Mouse (Mus musculus) stomach, postnatal 0 days (tissue): Measurements from ENCODE around the gene Ufm1. TPM values are rescaled to one million over a fixed set of nuclear protein-coding genes. Genes with fewer than 3 reads are reported as not detected.

Experiments
- ATAC-seq: fragments of 200-750 bp; cut with Nextera tagmentation; 2 replicates; pipeline ENCODE4 v1.8.0; 2017; ENCODE audit not compliant: low FRiP score, low TSS enrichment
- DNase-seq: peaks from one replicate; pipeline ENCODE4 v3.0.0-alpha.2; 2016; ENCODE audit warnings: low spot score
- H3K27ac ChIP-seq: fragments of 300-500 bp; sonication (generic); replicated peaks from 2 replicates; pipeline ENCODE4 v1.5.1; 2014; ENCODE audit warnings: mild to moderate bottlenecking, control low read depth
- H3K27me3 ChIP-seq: fragments of 300-500 bp; sonication (generic); 2 replicates; pipeline ENCODE4 v1.6.1; 2014; ENCODE audit warnings: low read length; ENCODE audit not compliant: control insufficient read depth, insufficient read depth
- H3K36me3 ChIP-seq: fragments of 300-500 bp; sonication (generic); 2 replicates; pipeline ENCODE4 v1.6.1; 2014; ENCODE audit warnings: low read length, mixed read lengths; ENCODE audit not compliant: control insufficient read depth, insufficient read depth
- H3K4me1 ChIP-seq: fragments of 300-500 bp; sonication (generic); replicated peaks from 2 replicates; pipeline ENCODE4 v1.6.1; 2014; ENCODE audit warnings: antibody characterized with exemption; ENCODE audit not compliant: control insufficient read depth, insufficient read depth
- H3K4me2 ChIP-seq: fragments of 300-500 bp; sonication (generic); replicated peaks from 2 replicates; pipeline ENCODE4 v1.6.1; 2014; ENCODE audit warnings: low read depth, mild to moderate bottlenecking, control low read depth, moderate library complexity
- H3K4me3 ChIP-seq: fragments of 300-500 bp; sonication (generic); 2 replicates; pipeline ENCODE4 v1.5.1; 2014; ENCODE audit warnings: low read depth, low read length, control low read depth
- H3K9ac ChIP-seq: fragments of 300-500 bp; sonication (generic); 2 replicates; pipeline ENCODE4 v1.6.1; 2014; ENCODE audit warnings: mild to moderate bottlenecking, low read length, control low read depth, mixed read lengths
- H3K9me3 ChIP-seq: fragments of 300-500 bp; sonication (generic); 2 replicates; pipeline ENCODE4 v1.6.1; 2016; ENCODE audit warnings: low read length; ENCODE audit not compliant: control insufficient read depth
- CTCF ChIP-seq: IDR thresholded peaks from 2 replicates; pipeline ENCODE4 v1.5.1; 2016; ENCODE audit warnings: antibody characterized with exemption, low read depth, mild to moderate bottlenecking, moderate library complexity
- EP300 ChIP-seq: optimal IDR thresholded peaks from 2 replicates; pipeline ENCODE3; 2016; ENCODE audit warnings: antibody characterized with exemption
- WGBS: fragments of 180-500 bp; shearing (Covaris S2); extraction: QIAGEN DNeasy Blood & Tissue Kit; methylation state at CpG from one replicate; pipeline ENCODE4 v1.1.7; 2014; 5-methylcytosine and 5-hydroxymethylcytosine counted together
- polyA plus RNA-seq: library from polyadenylated mRNA; unstranded; fragments of >200 nt; fragmentation: Nextera tagmentation; extraction: Ambion mirVana; gene quantifications from 2 replicates; pipeline ENCODE4 v1.2.1, GENCODE M21; 2015

Gene Ufm1
- polyA plus RNA-seq, 1 experiment from 2014 or later, result 163 TPM

DNA sequence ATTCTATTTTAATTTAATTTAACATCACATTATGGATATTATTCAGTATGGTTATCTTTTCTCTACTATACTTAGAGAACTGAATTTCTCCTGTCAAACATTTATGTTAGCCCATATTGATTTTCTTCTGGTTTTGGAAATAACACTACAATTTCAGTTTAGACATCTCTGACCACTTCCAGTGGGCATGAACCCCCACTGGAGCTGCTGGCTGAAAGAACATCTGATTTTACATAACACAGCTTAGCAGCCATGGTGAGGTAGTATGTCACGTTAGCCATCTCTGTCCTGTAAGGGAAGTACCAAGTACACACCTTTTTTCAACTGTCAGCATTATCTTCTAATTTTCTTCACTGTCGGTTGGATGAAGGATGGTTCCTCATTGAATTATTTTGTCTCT lies 18.8 kb downstream of the Ufm1 start, which contains the start of gene Gm10985:
Gm10985 (plus strand) TSS at position 301 of the 400 bp plus-strand sequence.
- DNase-seq (no peak), ATAC-seq (no peak)
- Histone ChIP-seq H3K36me3 (no peaks in the 10 kb centered on the region), H3K9me3 (no peaks in the 10 kb centered on the region), H3K4me1 (peaks cover 2% of the 10 kb centered on the region; the same call in 1 of the 2 replicates), H3K9ac (no peak within 1 kb of the TSS), H3K27me3 (no peaks in the 10 kb centered on the region), H3K4me3 (no peak within 1 kb of the TSS), H3K27ac (no peak within 1 kb of the TSS), H3K4me2 (no peak within 1 kb of the TSS)
- WGBS, result 71% methylated on average over 2 of the region's 2 CpGs
- no peak for TF ChIP-seq EP300
- TF ChIP-seq CTCF, result no peak

DNA sequence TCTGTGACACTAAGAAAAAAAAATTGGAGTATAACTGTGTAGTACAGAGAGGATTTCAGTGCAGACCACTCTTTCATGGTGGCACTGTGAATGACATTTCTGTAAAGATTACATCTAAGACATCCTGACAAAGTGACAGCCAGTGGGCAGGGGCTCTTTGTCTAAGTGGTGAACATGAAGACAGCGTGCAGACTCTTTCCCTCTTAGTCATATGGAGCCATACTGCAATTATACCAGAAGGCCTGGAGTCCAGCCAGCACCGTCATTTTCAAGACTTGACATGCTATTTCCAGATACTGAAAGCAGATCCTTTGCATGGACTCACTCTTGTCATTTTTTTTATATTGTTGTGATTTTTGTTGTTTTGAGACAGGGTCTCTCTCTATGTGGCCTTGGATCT lies 29.4 kb downstream of the Ufm1 start:
- H3K9ac ChIP-seq, result no peak overlapping the region
- no peak for ATAC-seq
- no peak overlapping the region for H3K27ac ChIP-seq

DNA sequence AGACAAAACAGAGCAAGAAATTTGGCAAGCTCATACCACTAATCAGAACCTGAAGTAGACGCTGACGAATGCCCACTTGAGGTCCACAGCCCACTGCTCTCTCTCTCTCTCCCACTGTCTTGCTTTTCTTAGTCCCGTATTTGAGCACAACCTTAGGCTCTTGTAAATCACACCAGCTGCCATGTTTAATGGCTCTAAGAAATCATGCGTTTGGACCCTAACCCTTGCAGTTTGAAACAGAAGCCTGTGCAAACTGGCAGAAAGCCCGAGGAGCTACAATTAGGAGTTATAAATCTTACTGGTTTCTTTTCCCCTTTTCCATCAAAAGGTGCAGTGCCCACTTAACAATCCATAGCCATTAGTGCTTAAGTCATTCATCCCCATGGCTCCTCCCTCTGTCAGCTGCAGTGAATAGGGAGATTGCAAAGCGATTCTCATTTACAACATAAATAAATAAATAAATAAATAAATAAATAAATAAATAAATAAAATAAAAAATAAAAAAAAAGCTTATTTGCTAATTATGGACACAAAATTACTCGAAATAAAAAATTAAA lies 50.1 kb downstream of the Ufm1 start:
- DNase-seq (no peak), ATAC-seq (no peak)
- H3K4me3 ChIP-seq, result no peak overlapping the region
- no peak overlapping the region for H3K9ac ChIP-seq
- H3K36me3 ChIP-seq, result no peaks in the 10 kb centered on the region
- H3K4me2 ChIP-seq, result no peak overlapping the region
- H3K27ac ChIP-seq, result no peak overlapping the region
- no peak for TF ChIP-seq EP300
- no peak for TF ChIP-seq CTCF
- 60% methylated on average over 7 of the region's 7 CpGs for WGBS
- no peaks in the 10 kb centered on the region for H3K9me3 ChIP-seq
- no peaks in the 10 kb centered on the region for H3K4me1 ChIP-seq
- H3K27me3 ChIP-seq, result no peaks in the 10 kb centered on the region

More for the DNA sequence above, 29.4 kb downstream of the Ufm1 start:
- Histone ChIP-seq H3K36me3 (no peaks in the 10 kb centered on the region), H3K4me3 (no peak overlapping the region), H3K4me1 (no peaks in the 10 kb centered on the region), H3K4me2 (no peak overlapping the region), H3K27me3 (no peaks in the 10 kb centered on the region), H3K9me3 (no peaks in the 10 kb centered on the region)
- 56% methylated on average over 2 of the region's 2 CpGs for WGBS
- TF ChIP-seq CTCF (no peak), EP300 (no peak)
- DNase-seq, result no peak

Other genes starting within 250 kb of the Ufm1 start
- gene Frem2, start 206.5 kb downstream of the Ufm1 start, polyA plus RNA-seq, result 7.0 and 7.4 TPM in 2 replicates
- not detected in 2 replicates for gene Gm10985, start 18.7 kb downstream of the Ufm1 start, polyA plus RNA-seq